Mouse (Mus musculus): Measurements from ENCODE around the gene 4930562C15Rik.
"Not testable (repeated sequence)": the region's sequence is repeated elsewhere in the genome, so short reads cannot be mapped to it uniquely, and the experiment has no call there.

Gene 4930562C15Rik

DNA sequence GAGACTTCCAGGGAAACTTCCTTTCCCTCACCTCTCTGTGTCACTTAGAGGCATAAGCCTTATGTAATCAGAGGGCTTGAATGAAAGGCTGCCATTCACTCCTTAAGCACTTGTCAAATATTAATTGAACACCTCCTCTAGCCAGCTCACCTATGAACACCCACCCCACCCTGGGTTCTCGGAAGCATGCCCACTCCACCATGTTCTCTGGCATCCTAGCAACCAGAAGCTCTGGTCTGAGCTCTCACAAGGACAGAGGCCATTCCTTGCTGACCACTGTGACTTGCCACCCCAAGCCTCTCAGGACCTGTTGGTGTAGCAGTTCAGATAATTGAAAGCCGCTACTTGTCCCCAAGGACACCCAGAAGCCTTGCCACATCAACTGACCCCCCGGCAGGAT is at the start of gene 4930562C15Rik:
4930562C15Rik (plus strand) TSS at position 226 of the 400 bp plus-strand sequence.
- no peak for DNase-seq (ENCODE audit: low read depth)

DNA sequence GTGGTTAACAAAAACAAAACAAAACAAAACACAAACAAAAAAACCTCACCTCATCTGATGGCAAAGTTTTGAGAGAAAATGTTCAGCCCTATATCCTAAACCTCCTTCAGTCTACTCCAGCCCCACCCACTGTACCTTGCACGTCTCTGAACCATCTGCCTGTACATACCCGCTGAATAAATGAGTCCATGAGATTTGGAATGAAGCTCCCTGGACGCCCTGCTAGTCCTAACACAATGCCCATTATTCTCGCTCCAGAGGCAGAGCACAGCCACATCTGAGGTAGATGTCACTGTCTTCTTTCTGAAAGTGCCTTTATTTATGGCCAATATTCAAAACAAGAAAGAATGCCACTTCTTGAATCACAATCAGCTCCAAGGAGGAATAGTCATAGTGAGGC is 49.5 kb upstream of the 4930562C15Rik start:
- no peak for DNase-seq (ENCODE audit: low read depth)

DNA sequence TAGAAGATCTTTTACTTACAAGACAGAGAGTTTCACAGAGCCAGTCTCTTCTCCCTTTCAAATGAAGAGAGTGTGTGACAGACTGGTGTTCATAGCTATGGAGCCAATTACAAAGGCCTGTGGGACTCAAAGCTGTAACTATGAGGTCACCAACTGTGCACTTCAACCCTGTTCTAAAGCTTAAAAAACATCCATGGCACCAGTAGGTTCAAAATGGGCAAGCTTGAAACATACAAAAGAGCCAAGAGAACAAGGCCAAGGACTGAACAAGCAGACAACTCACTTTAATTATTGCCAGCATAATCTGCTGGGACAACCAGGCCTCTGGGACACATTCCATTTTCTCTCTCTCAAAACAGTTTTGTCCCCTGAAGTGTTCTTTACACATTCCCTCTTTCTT is 47.0 kb upstream of the 4930562C15Rik start:
- DNase-seq (ENCODE audit: low read depth) = no peak

DNA sequence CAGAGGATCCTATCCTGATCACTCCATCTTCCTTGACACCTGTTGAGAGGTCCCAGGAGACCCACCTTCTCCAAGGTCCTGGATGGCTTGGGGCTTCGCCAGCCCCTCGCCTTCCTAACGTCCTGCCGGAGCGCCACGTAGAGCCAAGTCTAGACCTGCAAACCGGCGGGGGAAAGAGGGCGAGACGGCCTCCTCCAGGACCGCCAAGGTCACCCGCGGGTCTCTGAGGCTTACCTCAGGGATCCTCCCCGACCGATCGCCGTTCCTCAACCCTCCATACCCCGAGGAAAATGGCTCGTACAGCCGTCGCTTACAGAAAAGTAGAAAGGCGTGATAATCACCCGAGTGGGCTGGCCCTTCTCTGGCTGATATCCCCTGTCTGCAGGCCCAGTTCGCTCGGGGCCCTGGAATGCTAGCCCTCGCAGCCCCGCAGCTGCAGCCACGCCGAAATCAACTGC is 45.9 kb upstream of the 4930562C15Rik start:
- no peak for DNase-seq (ENCODE audit: low read depth)

DNA sequence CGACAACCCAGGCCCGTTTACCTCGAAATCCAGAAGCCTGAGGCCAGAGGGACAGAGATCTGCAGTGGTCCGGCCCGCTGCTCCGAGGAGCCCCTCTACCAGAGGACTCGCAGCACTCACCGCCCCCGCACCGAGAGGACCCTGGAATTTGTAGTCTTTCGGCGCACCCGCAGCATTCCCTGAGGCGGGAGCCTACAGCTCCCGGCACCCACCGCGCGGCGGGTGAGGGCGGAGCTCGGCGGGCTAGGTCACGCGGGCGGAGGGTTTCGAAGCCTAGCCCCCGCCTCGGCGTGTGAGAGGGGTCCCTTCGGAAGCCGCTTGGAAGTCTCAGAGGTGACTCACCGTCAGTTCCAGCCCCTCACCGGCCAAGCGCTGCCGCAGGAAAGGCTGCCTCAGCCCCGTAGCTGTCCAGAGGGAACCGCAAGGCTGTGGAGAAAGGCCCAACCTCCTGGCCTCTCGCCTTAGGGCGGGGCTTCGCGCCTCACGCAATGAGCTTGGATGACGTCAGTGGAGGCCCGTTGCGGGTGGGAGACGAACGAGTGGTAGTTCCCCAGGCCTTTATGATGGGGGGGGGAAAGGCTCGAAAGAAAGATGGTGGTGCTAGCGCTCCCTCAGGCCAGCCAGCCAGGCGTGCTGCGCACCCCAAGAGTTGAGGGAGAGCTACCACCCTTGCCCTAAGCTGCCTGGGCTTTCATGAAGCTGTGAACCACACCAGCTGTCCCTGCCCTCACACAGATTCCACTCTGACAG is 45.2 kb upstream of the 4930562C15Rik start, which contains the start of gene Cdip1:
Cdip1 (minus strand) TSS at position 483 of the 750 bp plus-strand sequence.
- DNase-seq (ENCODE audit: low read depth) = peak; percentile 90

DNA sequence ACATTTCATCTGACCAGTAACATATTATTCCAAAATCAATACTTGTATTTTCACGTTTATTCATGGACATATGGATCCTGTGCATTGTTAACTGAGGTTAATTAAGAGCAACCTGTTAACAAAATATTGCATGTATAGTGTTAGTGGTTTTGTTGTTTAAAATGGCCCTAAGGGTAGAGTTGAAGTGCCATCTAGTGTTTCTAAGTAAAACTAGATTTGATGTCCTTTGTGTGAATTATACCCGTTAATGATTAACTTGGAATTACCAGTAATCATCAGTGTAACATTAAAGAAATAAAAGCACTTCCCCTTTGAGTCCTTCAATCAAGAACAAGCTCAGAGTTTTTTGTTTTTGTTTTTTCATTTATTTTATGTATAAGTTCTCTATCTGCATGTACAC is 43.9 kb upstream of the 4930562C15Rik start:
- DNase-seq (ENCODE audit: low read depth) = no peak

DNA sequence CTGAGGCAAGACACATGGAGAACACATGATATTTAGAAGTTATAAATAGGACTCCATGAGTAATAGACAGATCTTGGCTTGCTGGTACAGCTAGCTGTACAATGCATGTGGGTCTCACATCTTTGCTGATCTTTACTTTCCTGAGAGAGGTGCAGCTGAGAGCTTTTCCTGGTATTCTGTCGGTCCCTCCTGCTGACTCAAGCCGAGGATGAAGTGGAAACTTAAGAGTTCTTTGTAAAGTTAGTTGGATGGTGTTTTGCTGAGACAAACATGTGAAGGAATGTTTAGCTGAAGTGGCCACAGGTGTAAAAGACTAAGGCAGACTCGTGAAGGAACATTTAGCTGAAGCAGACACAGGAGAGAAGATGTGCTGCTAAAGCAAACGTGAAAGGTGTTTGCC is 38.6 kb upstream of the 4930562C15Rik start:
- no peak for DNase-seq (ENCODE audit: low read depth)

DNA sequence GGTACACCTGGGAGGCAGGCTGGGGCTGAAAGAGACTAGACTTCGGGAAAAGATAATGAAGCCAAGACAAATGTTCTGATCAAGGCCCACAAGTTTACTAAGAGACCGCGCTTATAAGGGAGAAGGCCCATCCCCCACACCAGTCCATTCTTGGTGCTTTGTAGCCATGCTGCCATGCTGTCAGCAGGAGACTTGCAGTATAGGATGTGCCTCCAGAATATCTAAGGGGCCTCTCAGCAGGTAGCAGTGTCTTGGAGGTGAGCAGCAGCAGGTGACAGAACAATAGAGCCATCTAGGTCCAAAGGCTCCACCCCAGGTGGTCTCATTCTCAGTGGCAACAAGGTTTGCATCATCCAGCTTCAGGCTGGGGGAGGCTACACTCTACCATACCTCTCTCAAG is 16.9 kb upstream of the 4930562C15Rik start:
- no peak for DNase-seq (ENCODE audit: low read depth)

DNA sequence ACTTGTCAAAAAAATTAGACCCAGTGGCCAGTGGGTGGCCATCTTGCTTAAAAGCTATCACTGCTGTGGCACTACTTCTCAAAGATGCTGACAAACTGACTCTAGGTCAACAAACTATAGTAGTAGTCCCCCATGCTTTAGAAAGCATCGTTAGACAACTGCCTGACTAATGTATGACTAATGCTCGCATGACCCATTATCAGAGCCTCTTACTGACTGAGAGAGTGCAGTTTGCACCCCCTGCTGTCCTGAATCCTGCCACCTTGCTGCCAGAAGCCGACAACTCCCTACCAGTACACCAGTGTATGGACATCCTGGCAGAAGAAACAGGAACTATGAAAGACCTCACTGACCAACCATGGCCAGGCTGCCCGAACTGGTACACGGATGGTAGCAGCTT is 10.8 kb upstream of the 4930562C15Rik start:
- DNase-seq (ENCODE audit: low read depth) = not testable (repeated sequence)

DNA sequence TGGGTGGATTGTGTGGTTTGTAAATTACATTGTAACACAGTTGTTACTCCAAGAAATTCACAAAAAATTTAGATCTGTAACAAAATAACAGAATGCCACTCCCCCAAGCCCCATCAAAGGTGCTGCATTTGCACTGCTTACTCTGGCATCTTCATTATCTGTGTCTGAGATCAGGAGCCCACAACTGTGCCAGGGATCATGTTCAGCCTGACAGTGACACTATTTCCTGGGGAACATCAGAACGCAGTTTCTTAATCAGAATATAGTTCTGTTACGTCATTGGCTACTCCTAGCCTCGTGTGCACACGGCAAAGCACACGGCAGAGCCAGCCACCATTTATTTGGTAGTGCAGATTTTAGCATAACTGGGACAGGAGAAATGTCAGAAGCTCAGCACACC is 7.6 kb upstream of the 4930562C15Rik start:
- DNase-seq (ENCODE audit: low read depth) = no peak

DNA sequence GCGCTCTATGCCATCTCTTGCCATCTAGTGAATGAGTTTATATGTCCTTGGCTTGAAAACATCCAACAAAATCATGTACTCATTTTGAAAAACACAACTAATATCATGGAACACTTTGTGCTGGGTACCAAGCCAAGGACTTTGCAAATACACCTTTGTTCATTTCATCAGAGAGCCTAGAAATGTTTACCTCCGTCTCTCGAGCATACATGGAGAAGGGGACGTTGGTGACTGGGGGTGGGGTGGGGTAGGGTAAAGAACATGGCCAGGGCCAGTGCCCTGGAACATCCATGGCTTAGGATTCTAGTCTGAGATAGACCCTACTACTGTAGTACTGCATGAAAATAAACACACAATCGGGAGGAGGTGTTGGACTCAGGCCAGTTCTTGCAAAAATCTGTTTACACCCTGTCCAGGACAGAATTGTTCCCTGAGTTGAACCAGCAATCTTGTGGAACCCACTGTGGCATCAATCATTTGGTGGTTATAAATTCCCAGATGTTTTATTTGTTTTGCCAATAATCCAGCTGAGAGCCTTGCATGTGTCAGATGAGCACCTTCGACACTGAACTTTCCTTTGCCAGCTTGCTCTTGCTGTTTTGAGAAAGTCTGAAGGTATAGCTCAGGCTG is 5.8 kb upstream of the 4930562C15Rik start:
- no peak for DNase-seq (ENCODE audit: low read depth)

DNA sequence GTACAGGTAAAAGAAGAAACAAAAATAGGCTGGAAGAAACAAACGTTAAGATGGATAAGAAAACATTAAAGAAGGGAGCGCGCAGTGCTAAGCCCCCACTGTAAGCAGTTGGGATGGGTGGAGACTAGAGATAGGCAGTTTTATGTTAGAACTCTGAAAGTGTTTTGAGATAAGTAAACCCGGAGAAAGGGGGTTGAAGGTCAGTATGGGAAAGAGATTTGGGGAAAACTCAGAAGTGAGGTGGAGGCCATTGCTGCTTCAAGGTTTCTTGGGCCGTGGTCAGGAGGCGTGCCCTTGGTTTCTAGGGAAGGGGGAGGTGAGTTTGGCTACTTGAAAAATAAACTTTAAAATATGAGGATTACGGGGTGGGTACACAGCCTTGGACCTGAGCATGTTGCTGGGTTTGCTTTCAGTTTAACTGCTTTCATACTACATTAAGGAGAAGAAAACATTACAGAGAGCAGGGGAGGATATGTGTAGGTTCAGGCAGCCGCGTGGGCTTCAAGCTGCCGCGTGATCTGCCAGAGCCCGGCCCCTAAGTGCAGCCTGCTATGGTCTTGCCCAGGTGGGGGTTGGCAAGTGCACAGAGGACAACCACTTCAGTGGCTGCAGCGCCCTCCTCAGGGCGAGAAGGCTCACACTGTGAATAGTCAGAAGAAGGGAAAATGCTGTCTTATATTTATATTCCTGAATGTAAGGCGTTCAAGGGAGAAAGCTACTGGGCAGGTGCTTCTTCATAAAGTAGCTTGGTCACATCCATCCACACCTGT is 3.4 kb upstream of the 4930562C15Rik start:
- DNase-seq (ENCODE audit: low read depth) = no peak

DNA sequence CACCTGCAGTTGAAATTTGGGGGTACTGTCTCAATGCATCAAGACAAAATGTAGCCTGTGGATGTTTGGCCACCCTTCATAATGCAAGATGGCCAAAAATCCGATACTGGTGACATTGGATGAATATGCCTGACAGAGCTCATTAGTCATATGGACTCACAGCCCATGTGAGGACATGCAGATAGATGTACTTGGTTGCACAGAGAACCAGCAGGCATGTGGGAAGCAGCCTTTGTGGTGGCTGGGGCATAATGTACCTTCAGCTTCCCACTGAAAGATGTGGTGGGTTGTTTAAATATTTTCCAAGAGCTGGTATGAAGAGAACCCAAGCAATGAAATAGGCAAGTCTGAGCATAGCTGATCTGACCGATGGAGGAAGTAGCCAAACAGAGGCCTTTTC is 1.4 kb upstream of the 4930562C15Rik start:
- no peak for DNase-seq (ENCODE audit: low read depth)

DNA sequence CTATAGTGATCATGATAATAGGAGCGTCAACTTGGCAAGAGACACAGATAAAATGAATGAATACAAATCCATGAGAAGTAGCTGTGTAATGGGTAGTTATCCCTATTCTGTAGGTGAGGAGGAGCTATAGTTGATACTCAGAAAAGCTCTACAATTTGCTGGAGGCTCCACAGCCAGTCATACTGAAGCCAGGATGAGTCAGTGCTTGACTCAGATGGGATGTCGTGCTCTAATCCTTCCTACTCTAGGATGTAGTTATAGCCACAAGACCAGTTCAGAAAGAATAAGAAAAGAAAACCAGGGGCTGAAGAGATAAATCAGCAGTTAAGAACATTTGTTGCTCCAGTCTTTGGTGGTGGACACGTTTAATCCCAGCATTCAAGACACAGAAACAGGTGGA is 2.4 kb downstream of the 4930562C15Rik start:
- DNase-seq (ENCODE audit: low read depth) = no peak

DNA sequence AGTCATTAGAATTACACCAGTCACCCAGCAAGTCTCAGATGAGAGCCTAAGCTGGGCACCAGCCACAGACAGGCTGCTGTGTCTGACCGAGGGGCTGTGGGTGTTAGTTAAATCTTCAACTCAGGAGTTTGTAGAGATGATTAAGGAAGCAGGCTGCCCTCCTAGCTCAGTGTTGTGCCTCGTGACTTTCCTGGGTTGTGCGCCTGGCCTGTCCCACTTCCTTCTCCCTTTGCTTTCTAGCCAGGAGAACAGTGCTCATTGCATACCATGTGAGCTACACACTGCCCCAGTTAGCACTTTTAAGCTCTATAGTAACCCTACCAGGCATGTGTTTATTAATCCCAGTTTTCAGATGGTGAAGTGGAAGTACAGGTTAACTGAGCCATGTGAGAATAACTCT is 4.3 kb downstream of the 4930562C15Rik start:
- DNase-seq (ENCODE audit: low read depth) = no peak

DNA sequence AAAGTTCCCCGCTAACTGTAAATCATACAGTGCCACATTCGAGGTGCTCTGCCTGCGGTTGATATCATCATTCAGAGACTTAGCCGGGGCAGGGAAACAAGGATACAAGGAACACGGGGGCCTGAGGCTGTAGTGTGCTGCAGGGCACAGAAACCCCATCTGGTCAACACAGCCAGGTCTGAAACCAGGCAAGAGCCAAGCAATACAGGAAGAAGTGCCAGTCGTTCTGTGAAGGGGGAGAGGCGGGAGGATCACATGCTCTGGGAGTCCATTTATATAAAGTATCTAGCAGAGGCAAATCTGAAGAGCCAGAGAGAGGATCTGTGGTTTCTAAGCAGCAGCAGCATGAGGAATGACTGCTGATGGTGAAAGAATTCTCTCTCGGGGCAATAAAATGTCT is 5.0 kb downstream of the 4930562C15Rik start:
- no peak for DNase-seq (ENCODE audit: low read depth)

DNA sequence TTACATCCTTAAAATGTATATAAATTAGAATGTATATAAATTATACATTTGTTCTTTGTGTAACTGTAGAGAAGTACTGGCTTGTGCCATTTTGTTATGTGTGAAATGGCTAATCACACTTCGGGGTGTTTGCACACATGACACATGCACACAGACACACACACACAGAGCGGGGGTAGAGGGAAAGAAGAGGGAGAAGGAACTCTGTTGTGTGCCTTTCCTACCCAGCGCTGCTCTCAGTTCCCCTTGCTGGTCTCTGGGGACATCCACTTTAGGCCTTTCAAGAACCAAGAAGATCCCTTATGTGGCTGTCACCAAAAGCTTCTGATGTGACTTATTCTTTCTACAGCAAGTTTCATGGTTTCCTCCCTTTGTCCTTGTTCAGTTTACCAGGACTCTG is 11.8 kb downstream of the 4930562C15Rik start:
- DNase-seq (ENCODE audit: low read depth) = peak; percentile 14

DNA sequence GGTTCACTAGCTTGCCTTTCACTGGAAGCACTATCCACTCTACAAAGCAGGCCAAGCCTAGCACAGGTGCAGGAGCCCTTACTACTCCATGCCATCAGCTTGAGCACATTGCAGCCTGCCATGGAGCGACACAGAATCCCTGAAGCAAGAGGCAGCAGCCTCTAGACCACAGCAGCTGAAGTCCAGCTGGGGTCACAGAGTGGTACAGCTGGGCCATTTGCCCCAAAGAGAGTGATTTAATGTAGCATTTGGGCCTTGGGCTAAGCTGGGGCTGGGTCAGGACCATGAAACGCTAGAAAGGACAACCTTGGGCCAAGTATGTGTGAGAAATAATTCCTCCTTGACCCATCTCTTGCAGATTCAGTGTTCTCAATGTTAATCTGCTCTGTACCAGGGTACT is 12.9 kb downstream of the 4930562C15Rik start:
- DNase-seq (ENCODE audit: low read depth) = no peak

DNA sequence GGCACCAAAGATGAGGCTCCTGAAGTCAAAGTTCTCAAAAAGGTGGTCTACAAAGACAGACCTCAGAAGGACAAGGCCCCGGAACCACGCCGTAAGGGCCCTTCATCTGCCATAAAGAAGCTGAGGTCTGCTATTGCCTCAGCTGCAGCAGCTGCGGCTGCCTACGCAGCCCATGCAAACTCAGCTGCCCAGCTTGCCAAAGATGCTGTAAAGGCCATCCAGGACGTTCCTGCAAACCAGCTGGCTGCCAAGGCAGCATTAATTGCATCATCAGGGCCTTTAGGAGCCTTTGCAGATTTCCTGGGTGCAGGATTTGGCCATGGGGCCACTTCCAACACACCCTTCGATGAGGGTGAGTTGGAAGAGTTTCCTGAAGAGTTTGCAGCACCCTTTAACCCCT is 15.1 kb downstream of the 4930562C15Rik start:
- DNase-seq (ENCODE audit: low read depth) = no peak

DNA sequence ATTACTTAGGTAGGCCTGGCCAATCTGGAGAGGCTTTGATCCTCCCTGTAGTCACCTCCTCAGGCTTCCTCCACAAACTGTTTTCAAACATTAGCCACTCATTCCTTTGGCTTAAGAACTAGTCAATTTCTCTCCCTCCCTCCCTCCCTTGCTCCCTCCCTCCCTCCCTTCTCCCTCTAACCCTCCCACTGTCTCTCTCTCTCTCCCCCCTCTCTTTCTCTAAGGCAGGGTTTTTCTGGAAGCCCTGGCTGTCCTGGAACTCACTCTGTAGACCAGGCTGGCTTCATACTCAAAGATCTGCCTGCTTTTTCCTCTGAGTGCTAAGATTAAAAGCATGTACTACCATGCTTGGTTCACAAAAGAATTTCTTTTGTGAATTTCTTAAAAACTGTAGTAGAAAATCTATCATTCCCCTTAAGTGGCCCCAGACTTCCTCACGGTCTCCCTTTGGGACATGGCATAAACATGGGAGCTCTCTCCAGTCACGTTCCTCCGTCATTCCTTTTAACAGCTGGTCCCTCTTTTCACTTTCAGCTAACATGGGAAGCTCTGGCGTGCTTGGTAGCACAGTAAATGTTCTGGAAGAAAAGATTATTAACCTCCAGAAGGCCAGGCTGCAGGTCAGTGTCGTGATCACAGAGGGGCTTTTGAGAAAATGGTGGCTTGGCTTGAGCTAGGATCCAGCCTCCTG is 15.9 kb downstream of the 4930562C15Rik start:
- DNase-seq (ENCODE audit: low read depth) = no peak

DNA sequence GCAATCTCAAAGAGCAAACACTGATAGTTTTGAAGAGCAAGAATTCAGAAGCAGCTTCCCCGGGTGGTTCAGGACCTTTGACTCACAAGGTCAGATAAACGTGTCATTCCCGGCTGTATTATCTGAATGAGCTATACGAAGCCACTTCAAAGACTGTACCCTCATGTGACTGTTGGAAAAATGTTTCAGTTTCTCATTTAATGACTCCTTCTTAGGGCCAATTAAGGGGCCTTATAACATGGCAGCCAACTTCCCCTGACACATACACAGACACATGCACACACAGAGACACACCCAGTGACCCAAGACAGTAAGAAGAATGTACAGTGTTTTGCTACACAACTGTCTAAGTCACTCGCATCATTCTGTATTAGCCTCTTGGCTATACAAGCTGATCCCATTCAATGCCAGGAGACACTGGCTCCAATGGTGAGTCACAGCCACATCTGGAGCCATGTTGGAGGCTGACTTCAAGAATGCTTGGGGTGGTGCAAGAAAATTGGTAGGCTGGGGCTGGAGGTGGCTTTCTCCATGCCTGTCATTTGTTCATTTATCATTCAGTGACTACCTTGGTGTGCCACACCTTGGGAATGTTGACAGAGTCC is 19.9 kb downstream of the 4930562C15Rik start:
- no peak for DNase-seq (ENCODE audit: low read depth)

DNA sequence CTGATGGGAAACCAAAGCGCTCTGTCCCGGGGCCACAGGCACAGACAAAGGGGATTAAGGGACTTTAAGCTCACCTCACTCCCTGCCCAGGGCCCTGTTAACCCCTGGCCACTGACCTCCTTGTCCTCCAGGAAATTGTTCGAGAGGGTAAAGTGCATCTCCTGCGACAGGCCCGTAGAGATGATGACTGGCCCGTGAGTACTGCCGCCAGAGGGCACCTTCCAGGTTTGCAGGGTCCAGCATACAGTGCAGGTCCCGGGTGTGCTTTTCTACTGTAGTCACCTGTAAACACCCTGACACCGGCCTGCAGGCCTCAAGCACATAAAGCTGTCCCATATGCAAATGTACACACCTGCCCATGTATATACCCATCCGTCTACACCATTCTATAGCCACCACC is 26.2 kb downstream of the 4930562C15Rik start:
- DNase-seq (ENCODE audit: low read depth) = no peak
